Mouse (Mus musculus) forebrain, embryonic 13.5 days (tissue): Measurements from ENCODE around the gene Fabp7. TPM values are rescaled to one million over a fixed set of nuclear protein-coding genes. Genes with fewer than 3 reads are reported as not detected.
A peak's percentile ranks its signal among the peaks of the same experiment; 100 is the strongest.

Source experiments
- ATAC-seq: fragments of 200-750 bp; cut with Nextera tagmentation; 2 replicates; pipeline ENCODE4 v1.8.0; 2017
- H3K27ac ChIP-seq: fragments of 300-500 bp; sonication (generic); 2 replicates; pipeline ENCODE4 v1.5.1; 2015; ENCODE audit warnings: inconsistent platforms, mild to moderate bottlenecking, moderate library complexity
- H3K27me3 ChIP-seq: fragments of 300-500 bp; sonication (generic); 2 replicates; pipeline ENCODE4 v1.6.1; 2015; ENCODE audit warnings: mild to moderate bottlenecking, inconsistent platforms
- H3K36me3 ChIP-seq: fragments of 300-500 bp; sonication (generic); 2 replicates; pipeline ENCODE4 v1.6.1; 2015; ENCODE audit warnings: mild to moderate bottlenecking, inconsistent platforms; ENCODE audit not compliant: poor library complexity, severe bottlenecking
- H3K4me1 ChIP-seq: fragments of 300-500 bp; sonication (generic); 2 replicates; pipeline ENCODE4 v1.6.1; 2015; ENCODE audit warnings: inconsistent platforms
- H3K4me2 ChIP-seq: fragments of 300-500 bp; sonication (generic); 2 replicates; pipeline ENCODE4 v1.6.1; 2015; ENCODE audit warnings: inconsistent platforms, mild to moderate bottlenecking, moderate library complexity
- H3K4me3 ChIP-seq: fragments of 300-500 bp; sonication (generic); 2 replicates; pipeline ENCODE4 v1.5.1; 2015; ENCODE audit warnings: mild to moderate bottlenecking, inconsistent platforms
- H3K9ac ChIP-seq: fragments of 300-500 bp; sonication (generic); 2 replicates; pipeline ENCODE4 v1.6.1; 2015; ENCODE audit warnings: mild to moderate bottlenecking, inconsistent platforms
- H3K9me3 ChIP-seq: fragments of 300-500 bp; sonication (generic); replicated peaks from 2 replicates; pipeline ENCODE4 v1.6.1; 2016; ENCODE audit warnings: inconsistent platforms
- WGBS: fragments of 180-500 bp; shearing (Covaris S2); methylation state at CpG from one replicate; pipeline ENCODE4 v1.1.7; 2015; 5-methylcytosine and 5-hydroxymethylcytosine counted together
- polyA plus RNA-seq: library from polyadenylated mRNA; unstranded; fragments of >200 nt; fragmentation: Nextera tagmentation; extraction: Ambion mirVana; gene quantifications from 2 replicates; pipeline ENCODE4 v1.2.1, GENCODE M21; 2015

The Fabp7 gene
- 1,416 and 1,541 TPM in 2 replicates for polyA plus RNA-seq

- no peak for ATAC-seq
- WGBS, result 2% methylated on average over 7 of the region's 7 CpGs
These were observed at the start of gene Fabp7 for GRCm38 (mm10) chr10:57784876-57785150. Fabp7 (plus strand) TSS chr10:57784881.

GRCm38 (mm10) chr10:57740733-57741132 is 43.9 kb upstream of the Fabp7 start:
- H3K9ac ChIP-seq, result no peak overlapping the region
- no peak for ATAC-seq
- no peaks in the 10 kb centered on the region for H3K9me3 ChIP-seq
- no peak overlapping the region for H3K4me3 ChIP-seq
- peaks cover 19% of the 10 kb centered on the region for H3K4me1 ChIP-seq
- no peak overlapping the region for H3K4me2 ChIP-seq
- no peak overlapping the region for H3K27ac ChIP-seq
- H3K27me3 ChIP-seq, result no peaks in the 10 kb centered on the region
- 32% methylated on average over 4 of the region's 4 CpGs for WGBS
- H3K36me3 ChIP-seq, result no peaks in the 10 kb centered on the region

More at GRCm38 (mm10) chr10:57784876-57785150, at the start of gene Fabp7:
- Histone ChIP-seq H3K27ac (peak within 1 kb of the TSS; percentile 94), H3K4me3 (peak within 1 kb of the TSS; percentile 45), H3K27me3 (no peaks in the 10 kb centered on the region), H3K9ac (peak within 1 kb of the TSS; percentile 69), H3K4me1 (peaks cover 39% of the 10 kb centered on the region), H3K36me3 (0 out of 2 replicates have a peak, but pooled peaks cover 5% of the 10 kb centered on the region), H3K4me2 (peak within 1 kb of the TSS; percentile 61), H3K9me3 (no peaks in the 10 kb centered on the region)

GRCm38 (mm10) chr10:57741351-57741750 is 43.3 kb upstream of the Fabp7 start:
- H3K27ac ChIP-seq, result no peak overlapping the region
- no peak overlapping the region for H3K4me3 ChIP-seq
- WGBS, result 37% methylated on average over 2 of the region's 2 CpGs
- no peaks in the 10 kb centered on the region for H3K27me3 ChIP-seq
- H3K36me3 ChIP-seq, result no peaks in the 10 kb centered on the region
- H3K4me1 ChIP-seq, result peaks cover 19% of the 10 kb centered on the region
- H3K9ac ChIP-seq, result no peak overlapping the region
- H3K4me2 ChIP-seq, result no peak overlapping the region
- no peaks in the 10 kb centered on the region for H3K9me3 ChIP-seq
- no peak for ATAC-seq

- Histone ChIP-seq H3K36me3 (no peaks in the 10 kb centered on the region), H3K4me1 (peaks cover 19% of the 10 kb centered on the region), H3K9me3 (no peaks in the 10 kb centered on the region), H3K27ac (no peak overlapping the region), H3K4me3 (no peak overlapping the region), H3K4me2 (no peak overlapping the region), H3K27me3 (no peaks in the 10 kb centered on the region), H3K9ac (no peak overlapping the region)
- WGBS, result 68% methylated on average over 7 of the region's 7 CpGs
- ATAC-seq, result peak; percentile 33
These were observed 41.6 kb upstream of the Fabp7 start for GRCm38 (mm10) chr10:57743045-57743444.

- H3K4me3 ChIP-seq, result peak overlapping the region; percentile 31
- WGBS, result 2% methylated on average over 6 of the region's 6 CpGs
- no peaks in the 10 kb centered on the region for H3K36me3 ChIP-seq
- peaks cover 19% of the 10 kb centered on the region for H3K4me1 ChIP-seq
- H3K9me3 ChIP-seq, result no peaks in the 10 kb centered on the region
- no peaks in the 10 kb centered on the region for H3K27me3 ChIP-seq
- peak; percentile 76 for ATAC-seq
- no peak overlapping the region for H3K27ac ChIP-seq
- peak overlapping the region; percentile 52 for H3K4me2 ChIP-seq
- no peak overlapping the region; the same call in 1 of the 2 replicates for H3K9ac ChIP-seq
These were observed 41.1 kb upstream of the Fabp7 start for GRCm38 (mm10) chr10:57743606-57744016.

- ATAC-seq, result peak; percentile 83
- Histone ChIP-seq H3K4me3 (no peak overlapping the region), H3K4me1 (peaks cover 19% of the 10 kb centered on the region), H3K9ac (no peak overlapping the region), H3K36me3 (no peaks in the 10 kb centered on the region), H3K9me3 (no peaks in the 10 kb centered on the region), H3K27me3 (no peaks in the 10 kb centered on the region), H3K27ac (peak overlapping the region; percentile 55), H3K4me2 (no peak overlapping the region)
- WGBS, result 4% methylated on average over 2 of the region's 2 CpGs
These were observed 40.4 kb upstream of the Fabp7 start for GRCm38 (mm10) chr10:57744128-57744765.

- H3K9ac ChIP-seq, result no peak overlapping the region
- ATAC-seq, result no peak
These were observed 39.2 kb upstream of the Fabp7 start for GRCm38 (mm10) chr10:57745452-57745851.

GRCm38 (mm10) chr10:57747127-57747526 is 37.6 kb upstream of the Fabp7 start:
- Histone ChIP-seq H3K4me2 (no peak overlapping the region), H3K4me1 (peaks cover 5% of the 10 kb centered on the region; the same call in 1 of the 2 replicates), H3K36me3 (no peaks in the 10 kb centered on the region), H3K27me3 (no peaks in the 10 kb centered on the region), H3K27ac (no peak overlapping the region), H3K9me3 (no peaks in the 10 kb centered on the region), H3K9ac (no peak overlapping the region), H3K4me3 (no peak overlapping the region)
- ATAC-seq, result no peak

More at GRCm38 (mm10) chr10:57745452-57745851, 39.2 kb upstream of the Fabp7 start:
- H3K9me3 ChIP-seq, result no peaks in the 10 kb centered on the region
- no peaks in the 10 kb centered on the region for H3K36me3 ChIP-seq
- no peak overlapping the region for H3K27ac ChIP-seq
- no peaks in the 10 kb centered on the region for H3K27me3 ChIP-seq
- H3K4me3 ChIP-seq, result no peak overlapping the region
- peaks cover 19% of the 10 kb centered on the region for H3K4me1 ChIP-seq
- H3K4me2 ChIP-seq, result no peak overlapping the region

GRCm38 (mm10) chr10:57753343-57753742 is 31.3 kb upstream of the Fabp7 start:
- no peaks in the 10 kb centered on the region for H3K27me3 ChIP-seq
- no peaks in the 10 kb centered on the region for H3K36me3 ChIP-seq
- H3K27ac ChIP-seq, result no peak overlapping the region
- 96% methylated on average over 1 of the region's 1 CpGs for WGBS
- ATAC-seq, result no peak
- H3K9me3 ChIP-seq, result no peaks in the 10 kb centered on the region
- no peaks in the 10 kb centered on the region for H3K4me1 ChIP-seq
- H3K9ac ChIP-seq, result no peak overlapping the region
- H3K4me3 ChIP-seq, result no peak overlapping the region
- no peak overlapping the region for H3K4me2 ChIP-seq

- H3K4me2 ChIP-seq, result no peak overlapping the region
- 93% methylated on average over 2 of the region's 2 CpGs for WGBS
- no peaks in the 10 kb centered on the region for H3K27me3 ChIP-seq
- no peaks in the 10 kb centered on the region for H3K36me3 ChIP-seq
- H3K9me3 ChIP-seq, result peaks cover 5% of the 10 kb centered on the region; the same call in 1 of the 2 replicates
- no peaks in the 10 kb centered on the region for H3K4me1 ChIP-seq
- no peak for ATAC-seq
- no peak overlapping the region for H3K9ac ChIP-seq
- H3K4me3 ChIP-seq, result no peak overlapping the region
- no peak overlapping the region for H3K27ac ChIP-seq
These were observed 29.4 kb upstream of the Fabp7 start for GRCm38 (mm10) chr10:57755201-57755736.

- 90% methylated on average over 2 of the region's 2 CpGs for WGBS
- Histone ChIP-seq H3K36me3 (no peaks in the 10 kb centered on the region), H3K4me1 (no peaks in the 10 kb centered on the region), H3K27me3 (no peaks in the 10 kb centered on the region), H3K9ac (no peak overlapping the region), H3K4me2 (no peak overlapping the region), H3K27ac (no peak overlapping the region), H3K9me3 (peaks cover 5% of the 10 kb centered on the region; the same call in 1 of the 2 replicates), H3K4me3 (no peak overlapping the region)
- no peak for ATAC-seq
These were observed 25.7 kb upstream of the Fabp7 start for GRCm38 (mm10) chr10:57758999-57759398.

- no peak overlapping the region for H3K4me2 ChIP-seq
- no peak overlapping the region for H3K27ac ChIP-seq
- ATAC-seq, result no peak
- H3K4me1 ChIP-seq, result no peaks in the 10 kb centered on the region
- WGBS, result 76% methylated on average over 3 of the region's 3 CpGs
- H3K9me3 ChIP-seq, result peaks cover 5% of the 10 kb centered on the region; the same call in 1 of the 2 replicates
- no peak overlapping the region for H3K4me3 ChIP-seq
- no peaks in the 10 kb centered on the region for H3K27me3 ChIP-seq
- H3K9ac ChIP-seq, result no peak overlapping the region
- H3K36me3 ChIP-seq, result no peaks in the 10 kb centered on the region
These were observed 24.0 kb upstream of the Fabp7 start for GRCm38 (mm10) chr10:57760694-57761093.

GRCm38 (mm10) chr10:57763044-57763443 is 21.6 kb upstream of the Fabp7 start:
- peaks cover 5% of the 10 kb centered on the region; the same call in 1 of the 2 replicates for H3K9me3 ChIP-seq
- no peaks in the 10 kb centered on the region for H3K4me1 ChIP-seq
- no peak overlapping the region for H3K9ac ChIP-seq
- ATAC-seq, result no peak
- H3K27ac ChIP-seq, result no peak overlapping the region
- H3K4me3 ChIP-seq, result no peak overlapping the region
- WGBS, result 26% methylated on average over 1 of the region's 1 CpGs
- no peak overlapping the region for H3K4me2 ChIP-seq
- H3K36me3 ChIP-seq, result no peaks in the 10 kb centered on the region
- H3K27me3 ChIP-seq, result no peaks in the 10 kb centered on the region
